Mouse (Mus musculus): ENCODE measurements around the gene Ccdc60. TPM values are rescaled to one million over a fixed set of nuclear protein-coding genes. Genes with fewer than 3 reads are reported as not detected.

The Ccdc60 gene
- polyA plus RNA-seq, 1 experiment from 2014 or later, result not detected

- Histone ChIP-seq H3K9ac (ENCODE audit: low read depth, low read length) (no peak overlapping the region), H3K36me3 (ENCODE audit: control insufficient read depth, insufficient read depth) (no peaks in the 10 kb centered on the region), H3K9me3 (replicated peaks; ENCODE audit: control insufficient read depth, low read length) (no peaks in the 10 kb centered on the region), H3K4me3 (ENCODE audit: low read depth, low read length) (no peak overlapping the region), H3K4me2 (ENCODE audit: low read depth, low read length) (no peak overlapping the region), H3K4me1 (ENCODE audit: control insufficient read depth, low read depth, low read length) (no peaks in the 10 kb centered on the region), H3K27me3 (ENCODE audit: control insufficient read depth, insufficient read depth, low read depth, low read length) (no peaks in the 10 kb centered on the region), H3K27ac (ENCODE audit: low read length) (no peak overlapping the region)
- WGBS (ENCODE audit: insufficient replicate concordance), result 79% methylated on average over 3 of the region's 3 CpGs
- no peak for ATAC-seq (ENCODE audit: low read depth)
Observed at GRCm38 (mm10) chr5:116221916-116222315, 66.9 kb downstream of the Ccdc60 start.

DNA sequence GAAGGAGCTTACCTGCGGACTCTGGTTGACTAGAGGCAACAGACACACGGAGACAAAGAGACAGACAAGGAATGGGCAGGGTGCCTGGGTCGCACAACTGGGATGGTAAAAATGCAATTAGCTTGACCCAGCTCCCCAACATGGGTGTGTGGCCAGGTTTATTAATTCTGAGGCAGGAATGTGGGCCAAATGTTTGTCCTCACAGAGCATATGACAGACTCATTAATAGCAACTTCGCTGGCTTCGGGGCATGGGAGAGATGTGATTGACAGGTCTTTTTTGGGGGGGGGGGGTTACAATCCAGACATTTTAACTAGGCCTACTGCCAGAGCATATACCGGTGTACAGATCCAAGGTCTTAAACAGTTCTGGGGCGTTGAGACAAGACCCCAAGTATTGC is 69.5 kb downstream of the Ccdc60 start:
- Histone ChIP-seq H3K4me2 (ENCODE audit: low read depth, low read length) (no peak overlapping the region), H3K9ac (ENCODE audit: low read depth, low read length) (no peak overlapping the region), H3K4me1 (ENCODE audit: control insufficient read depth, low read depth, low read length) (no peaks in the 10 kb centered on the region), H3K9me3 (replicated peaks; ENCODE audit: control insufficient read depth, low read length) (no peaks in the 10 kb centered on the region), H3K36me3 (ENCODE audit: control insufficient read depth, insufficient read depth) (no peaks in the 10 kb centered on the region), H3K27me3 (ENCODE audit: control insufficient read depth, insufficient read depth, low read depth, low read length) (no peaks in the 10 kb centered on the region), H3K4me3 (ENCODE audit: low read depth, low read length) (no peak overlapping the region), H3K27ac (ENCODE audit: low read length) (no peak overlapping the region)
- WGBS (ENCODE audit: insufficient replicate concordance), result 65% methylated on average over 7 of the region's 7 CpGs
- no peak for ATAC-seq (ENCODE audit: low read depth)

- no peaks in the 10 kb centered on the region for H3K9me3 ChIP-seq (replicated peaks; ENCODE audit: control insufficient read depth, low read length)
- H3K36me3 ChIP-seq (ENCODE audit: control insufficient read depth, insufficient read depth), result no peaks in the 10 kb centered on the region
- 58% methylated on average over 5 of the region's 5 CpGs for WGBS (ENCODE audit: insufficient replicate concordance)
Observed at GRCm38 (mm10) chr5:116212706-116213105, 76.1 kb downstream of the Ccdc60 start.

DNA sequence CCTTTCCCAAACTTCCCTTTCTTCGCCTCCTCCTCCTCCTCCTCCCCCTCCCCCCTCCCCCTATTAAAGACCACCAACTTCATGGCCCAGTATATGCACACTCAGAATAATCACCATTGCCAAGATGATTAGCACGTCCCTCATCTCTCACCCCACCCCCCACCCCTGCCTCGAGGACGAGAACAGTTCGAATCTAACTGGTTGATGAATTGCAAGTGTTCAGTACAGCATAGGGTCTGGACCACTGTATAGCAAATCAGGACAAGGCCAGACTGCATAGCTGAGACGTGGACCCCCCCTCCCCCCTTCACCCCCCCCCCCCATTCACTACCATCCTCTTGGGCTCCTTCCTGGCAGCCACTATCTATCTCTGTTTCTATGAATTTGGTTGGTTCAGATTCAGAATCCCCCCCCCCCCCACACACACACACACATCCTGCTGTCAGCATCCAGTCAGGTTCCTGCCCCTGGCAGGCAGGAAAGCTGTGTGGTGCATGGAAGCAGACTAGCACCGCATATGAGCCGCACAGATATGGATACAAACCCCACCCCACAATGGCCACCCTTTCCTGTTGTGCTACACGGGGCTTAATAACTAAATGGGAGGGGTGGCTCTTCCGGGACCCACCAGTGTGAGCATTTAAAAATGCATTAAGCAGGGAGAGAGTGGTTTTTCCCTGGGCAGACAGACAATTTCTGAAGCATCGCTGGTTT is 79.2 kb downstream of the Ccdc60 start:
- Histone ChIP-seq H3K4me1 (ENCODE audit: control insufficient read depth, low read depth, low read length) (no peaks in the 10 kb centered on the region), H3K27ac (ENCODE audit: low read length) (no peak overlapping the region), H3K27me3 (ENCODE audit: control insufficient read depth, insufficient read depth, low read depth, low read length) (no peaks in the 10 kb centered on the region), H3K4me2 (ENCODE audit: low read depth, low read length) (no peak overlapping the region), H3K4me3 (ENCODE audit: low read depth, low read length) (no peak overlapping the region), H3K9ac (ENCODE audit: low read depth, low read length) (no peak overlapping the region), H3K9me3 (replicated peaks; ENCODE audit: control insufficient read depth, low read length) (no peaks in the 10 kb centered on the region), H3K36me3 (ENCODE audit: control insufficient read depth, insufficient read depth) (no peaks in the 10 kb centered on the region)
- WGBS (ENCODE audit: insufficient replicate concordance), result 35% methylated on average over 11 of the region's 11 CpGs
- ATAC-seq (ENCODE audit: low read depth), result no peak

More at GRCm38 (mm10) chr5:116212706-116213105, 76.1 kb downstream of the Ccdc60 start:
- Histone ChIP-seq H3K4me3 (ENCODE audit: low read depth, low read length) (no peak overlapping the region), H3K27me3 (ENCODE audit: control insufficient read depth, insufficient read depth, low read depth, low read length) (no peaks in the 10 kb centered on the region), H3K9ac (ENCODE audit: low read depth, low read length) (no peak overlapping the region), H3K27ac (ENCODE audit: low read length) (no peak overlapping the region), H3K4me1 (ENCODE audit: control insufficient read depth, low read depth, low read length) (no peaks in the 10 kb centered on the region), H3K4me2 (ENCODE audit: low read depth, low read length) (no peak overlapping the region)
- no peak for ATAC-seq (ENCODE audit: low read depth)

GRCm38 (mm10) chr5:116208741-116209368 is 79.9 kb downstream of the Ccdc60 start:
- no peak overlapping the region for H3K4me3 ChIP-seq (ENCODE audit: low read depth, low read length)
- no peak overlapping the region for H3K9ac ChIP-seq (ENCODE audit: low read depth, low read length)
- H3K4me2 ChIP-seq (ENCODE audit: low read depth, low read length), result no peak overlapping the region
- H3K36me3 ChIP-seq (ENCODE audit: control insufficient read depth, insufficient read depth), result no peaks in the 10 kb centered on the region
- H3K27me3 ChIP-seq (ENCODE audit: control insufficient read depth, insufficient read depth, low read depth, low read length), result no peaks in the 10 kb centered on the region
- no peaks in the 10 kb centered on the region for H3K9me3 ChIP-seq (replicated peaks; ENCODE audit: control insufficient read depth, low read length)
- 50% methylated on average over 16 of the region's 16 CpGs for WGBS (ENCODE audit: insufficient replicate concordance)
- H3K4me1 ChIP-seq (ENCODE audit: control insufficient read depth, low read depth, low read length), result no peaks in the 10 kb centered on the region
- no peak for ATAC-seq (ENCODE audit: low read depth)
- H3K27ac ChIP-seq (ENCODE audit: low read length), result no peak overlapping the region

GRCm38 (mm10) chr5:116202692-116203091 is 86.1 kb downstream of the Ccdc60 start:
- WGBS (ENCODE audit: insufficient replicate concordance), result 73% methylated on average over 5 of the region's 5 CpGs
- no peaks in the 10 kb centered on the region for H3K9me3 ChIP-seq (replicated peaks; ENCODE audit: control insufficient read depth, low read length)
- H3K27ac ChIP-seq (ENCODE audit: low read length), result no peak overlapping the region
- no peaks in the 10 kb centered on the region for H3K27me3 ChIP-seq (ENCODE audit: control insufficient read depth, insufficient read depth, low read depth, low read length)
- no peaks in the 10 kb centered on the region for H3K4me1 ChIP-seq (ENCODE audit: control insufficient read depth, low read depth, low read length)
- no peak overlapping the region for H3K4me3 ChIP-seq (ENCODE audit: low read depth, low read length)
- no peak for ATAC-seq (ENCODE audit: low read depth)
- no peaks in the 10 kb centered on the region for H3K36me3 ChIP-seq (ENCODE audit: control insufficient read depth, insufficient read depth)
- no peak overlapping the region for H3K9ac ChIP-seq (ENCODE audit: low read depth, low read length)
- no peak overlapping the region for H3K4me2 ChIP-seq (ENCODE audit: low read depth, low read length)

- Histone ChIP-seq H3K9ac (ENCODE audit: low read depth, low read length) (no peak overlapping the region), H3K9me3 (replicated peaks; ENCODE audit: control insufficient read depth, low read length) (no peaks in the 10 kb centered on the region), H3K27me3 (ENCODE audit: control insufficient read depth, insufficient read depth, low read depth, low read length) (no peaks in the 10 kb centered on the region), H3K36me3 (ENCODE audit: control insufficient read depth, insufficient read depth) (no peaks in the 10 kb centered on the region), H3K4me1 (ENCODE audit: control insufficient read depth, low read depth, low read length) (no peaks in the 10 kb centered on the region), H3K4me2 (ENCODE audit: low read depth, low read length) (no peak overlapping the region), H3K27ac (ENCODE audit: low read length) (no peak overlapping the region), H3K4me3 (ENCODE audit: low read depth, low read length) (no peak overlapping the region)
- no peak for ATAC-seq (ENCODE audit: low read depth)
- 45% methylated on average over 11 of the region's 11 CpGs for WGBS (ENCODE audit: insufficient replicate concordance)
Observed at GRCm38 (mm10) chr5:116194499-116194898, 94.3 kb downstream of the Ccdc60 start.

- Histone ChIP-seq H3K9me3 (replicated peaks; ENCODE audit: control insufficient read depth, low read length) (no peaks in the 10 kb centered on the region), H3K9ac (ENCODE audit: low read depth, low read length) (no peak overlapping the region), H3K4me2 (ENCODE audit: low read depth, low read length) (no peak overlapping the region), H3K4me3 (ENCODE audit: low read depth, low read length) (no peak overlapping the region), H3K27ac (ENCODE audit: low read length) (no peak overlapping the region), H3K27me3 (ENCODE audit: control insufficient read depth, insufficient read depth, low read depth, low read length) (no peaks in the 10 kb centered on the region), H3K4me1 (ENCODE audit: control insufficient read depth, low read depth, low read length) (no peaks in the 10 kb centered on the region), H3K36me3 (ENCODE audit: control insufficient read depth, insufficient read depth) (no peaks in the 10 kb centered on the region)
- WGBS (ENCODE audit: insufficient replicate concordance), result 53% methylated on average over 9 of the region's 9 CpGs
- ATAC-seq (ENCODE audit: low read depth), result no peak
Observed at GRCm38 (mm10) chr5:116192693-116193092, 96.1 kb downstream of the Ccdc60 start.

GRCm38 (mm10) chr5:116191596-116191995 is 97.2 kb downstream of the Ccdc60 start:
- WGBS (ENCODE audit: insufficient replicate concordance), result 66% methylated on average over 3 of the region's 3 CpGs
- Histone ChIP-seq H3K4me3 (ENCODE audit: low read depth, low read length) (no peak overlapping the region), H3K4me2 (ENCODE audit: low read depth, low read length) (no peak overlapping the region), H3K9ac (ENCODE audit: low read depth, low read length) (no peak overlapping the region), H3K4me1 (ENCODE audit: control insufficient read depth, low read depth, low read length) (no peaks in the 10 kb centered on the region), H3K9me3 (replicated peaks; ENCODE audit: control insufficient read depth, low read length) (no peaks in the 10 kb centered on the region), H3K27me3 (ENCODE audit: control insufficient read depth, insufficient read depth, low read depth, low read length) (no peaks in the 10 kb centered on the region), H3K27ac (ENCODE audit: low read length) (no peak overlapping the region), H3K36me3 (ENCODE audit: control insufficient read depth, insufficient read depth) (no peaks in the 10 kb centered on the region)
- no peak for ATAC-seq (ENCODE audit: low read depth)
